8 mouse cellular contexts compared by ENCODE assay signal in genomic region chr13:98534190-98534912, GRCm38 (mm10). TPM values are rescaled to one million over a fixed set of nuclear protein-coding genes. Genes with fewer than 3 reads are reported as not detected.
DNase-seq lines count a peak whose midpoint lies in the region; ATAC-seq lines count a peak whose summit lies in the region.

No protein-coding gene starts in this region.

- no peaks in the 10 kb centered on the region for H3K9me3 ChIP-seq in intestine, embryonic 15.5 days
- peaks cover 4% of the 10 kb centered on the region; the same call in 1 of the 2 replicates for H3K9me3 ChIP-seq in lung, embryonic 16.5 days (ENCODE audit: control insufficient read depth, low read length)

- H3K36me3 ChIP-seq in intestine, embryonic 15.5 days = no peaks in the 10 kb centered on the region
- no peaks in the 10 kb centered on the region for H3K36me3 ChIP-seq in lung, embryonic 16.5 days (ENCODE audit: control insufficient read depth, insufficient read depth, low read length)

- WGBS in intestine, embryonic 15.5 days = 11% methylated on average over 18 of the region's 18 CpGs
- 10% methylated on average over 18 of the region's 18 CpGs for WGBS in lung, embryonic 16.5 days

- 0 out of 2 replicates have a peak overlapping the region, but pooled peaks have one; percentile 2 for H3K4me3 ChIP-seq in intestine, embryonic 15.5 days (replicated peaks)
- H3K4me3 ChIP-seq in lung, embryonic 16.5 days (ENCODE audit: low read length) = peak overlapping the region; percentile 15; the same call in 1 of the 2 replicates

- peak; percentile 68 for ATAC-seq in intestine, embryonic 15.5 days
- ATAC-seq in lung, embryonic 16.5 days (ENCODE audit: low read depth) = peak; percentile 82

- DNase-seq in cerebellum, adult 18-20 months = peak; percentile 2 to 9
- no peak for DNase-seq in cerebellum, adult 11-12 months
- peak; percentile 75 for DNase-seq in adrenal gland, postnatal 25 days
- DNase-seq in forelimb bud, embryonic 11.5 days (ENCODE audit: low read depth, low spot score) = peak; percentile 78
- DNase-seq in retina, postnatal 7 days (ENCODE audit: low read depth, low spot score) = peak; percentile 23
- DNase-seq in B cell, adult 2 months = no peak

- no peak overlapping the region for H3K27ac ChIP-seq in intestine, embryonic 15.5 days
- no peak overlapping the region for H3K27ac ChIP-seq in lung, embryonic 16.5 days (ENCODE audit: low read length)

- H3K4me2 ChIP-seq in intestine, embryonic 15.5 days (replicated peaks) = peak overlapping the region; percentile 47
- peak overlapping the region; percentile 45 for H3K4me2 ChIP-seq in lung, embryonic 16.5 days (ENCODE audit: low read depth, low read length)

- 0 out of 2 replicates have a peak, but pooled peaks cover 3% of the 10 kb centered on the region for H3K27me3 ChIP-seq in intestine, embryonic 15.5 days (replicated peaks)
- H3K27me3 ChIP-seq in lung, embryonic 16.5 days (ENCODE audit: control insufficient read depth, insufficient read depth, low read depth, low read length) = peaks cover 5% of the 10 kb centered on the region; the same call in 1 of the 2 replicates

- H3K9ac ChIP-seq in intestine, embryonic 15.5 days = no peak overlapping the region
- no peak overlapping the region for H3K9ac ChIP-seq in lung, embryonic 16.5 days (ENCODE audit: low read length)

- H3K4me1 ChIP-seq in intestine, embryonic 15.5 days (replicated peaks) = peaks cover 19% of the 10 kb centered on the region
- peaks cover 17% of the 10 kb centered on the region for H3K4me1 ChIP-seq in lung, embryonic 16.5 days (replicated peaks; ENCODE audit: control insufficient read depth, insufficient read depth, low read length)

RNA-seq across cellular contexts. Expression of gene Gm10320, which starts 42.5 kb away (rescaled TPM):
- total RNA-seq in adrenal gland, postnatal 25 days (2021) = not detected in 2 replicates
- polyA plus RNA-seq in intestine, embryonic 15.5 days (2015; fragmentation: Nextera tagmentation; extraction: Ambion mirVana) = 1.8 TPM in 2 replicates
- polyA plus RNA-seq in lung, embryonic 16.5 days (2015; fragmentation: Nextera tagmentation; extraction: Ambion mirVana) = 1.2 and 1.8 TPM in 2 replicates

Comparison
In these comparisons a context has a peak if more than half of its experiments do, and no peak if none do; other contexts are left out.
1. DNase-seq: peak in cerebellum, adult 18-20 months (2 of 2), adrenal gland, postnatal 25 days (single experiment), forelimb bud, embryonic 11.5 days (single experiment) and retina, postnatal 7 days (single experiment); none in cerebellum, adult 11-12 months (single experiment) and B cell, adult 2 months (0 of 2).